Mouse (Mus musculus) adrenal gland, adult 8-10 months (tissue): ENCODE results near the gene Drc1. TPM values are rescaled to one million over a fixed set of nuclear protein-coding genes. Genes with fewer than 3 reads are reported as not detected.

ENCODE experiments used
- total RNA-seq, 4 experiments: library from RNA; stranded (reverse); gene quantifications; 2 replicates each; pipeline ENCODE4 v1.2.4; 2022

Gene Drc1
- total RNA-seq, 4 experiments from 2014 or later: 0.59 to 2.1 (median 1.1) TPM

Other genes with a start within 250 kb of the Drc1 start
- gene Tyms, start 207.8 kb upstream of the Drc1 start, total RNA-seq: 10 to 100 TPM; 12.9 to 19.7 (median 18.0) TPM
- under 1 TPM in 1 of 4 experiments, not detected in 3; 0.10 TPM for gene Garem2, start 176.2 kb upstream of the Drc1 start, total RNA-seq
- gene 3110082J24Rik, start 175.3 kb upstream of the Drc1 start, total RNA-seq: not detected
- 100 to 1,000 TPM; 363 to 446 (median 399) TPM for gene Hadha, start 126.2 kb upstream of the Drc1 start, total RNA-seq
- 100 to 1,000 TPM; 412 to 817 (median 632) TPM for gene Hadhb, start 126.1 kb upstream of the Drc1 start, total RNA-seq
- not detected for gene Adgrf3, start 75.7 kb upstream of the Drc1 start, total RNA-seq
- 10 to 100 TPM; 15.1 to 24.5 (median 20.4) TPM for gene Selenoi, start 48.8 kb upstream of the Drc1 start, total RNA-seq
- gene Otof, start 180.5 kb downstream of the Drc1 start, total RNA-seq: 1 to 10 TPM in 1 of 4 experiments, under 1 TPM in 2, not detected in 1; 0.12 to 1.1 (median 0.38) TPM
- not detected for gene 1700001C02Rik, start 184.7 kb downstream of the Drc1 start, total RNA-seq